Mouse (Mus musculus): ENCODE results near the gene Nav1. TPM values are rescaled to one million over a fixed set of nuclear protein-coding genes. Genes with fewer than 3 reads are reported as not detected.
"Not testable (repeated sequence)": the region's sequence is repeated elsewhere in the genome, so short reads cannot be mapped to it uniquely, and the experiment has no call there.

Nav1 gene
- total RNA-seq, 4 experiments from 2014 or later = 14.8 to 19.1 (median 15.9) TPM

- no peak for DNase-seq (ENCODE audit: low spot score)
These were observed 118.2 kb downstream of the Nav1 start for GRCm38 (mm10) chr1:135488879-135489278.

DNA sequence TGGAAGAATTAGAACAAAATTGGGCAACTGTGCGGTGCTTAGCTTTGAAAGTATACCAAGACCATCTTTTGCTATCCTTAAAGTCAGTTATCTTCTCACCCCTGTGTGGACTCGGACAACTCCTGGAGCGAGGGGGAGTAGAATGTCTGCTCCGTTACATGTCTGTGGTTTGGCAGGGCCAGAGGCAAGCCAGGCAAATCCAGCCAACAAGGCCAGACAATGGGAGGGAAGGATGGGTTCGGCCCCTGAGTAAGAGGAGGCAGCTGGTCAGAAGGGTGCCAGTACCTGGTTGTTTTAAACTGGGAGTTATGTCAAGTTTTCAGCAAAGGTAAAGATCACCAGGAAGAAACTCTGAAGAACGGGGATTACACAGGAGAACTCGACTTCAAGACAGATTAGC, 121.9 kb downstream of the Nav1 start:
- no peak for DNase-seq (ENCODE audit: low spot score)

- DNase-seq (ENCODE audit: low spot score) = not testable (repeated sequence)
These were observed 122.5 kb downstream of the Nav1 start for GRCm38 (mm10) chr1:135484503-135485051.

DNA sequence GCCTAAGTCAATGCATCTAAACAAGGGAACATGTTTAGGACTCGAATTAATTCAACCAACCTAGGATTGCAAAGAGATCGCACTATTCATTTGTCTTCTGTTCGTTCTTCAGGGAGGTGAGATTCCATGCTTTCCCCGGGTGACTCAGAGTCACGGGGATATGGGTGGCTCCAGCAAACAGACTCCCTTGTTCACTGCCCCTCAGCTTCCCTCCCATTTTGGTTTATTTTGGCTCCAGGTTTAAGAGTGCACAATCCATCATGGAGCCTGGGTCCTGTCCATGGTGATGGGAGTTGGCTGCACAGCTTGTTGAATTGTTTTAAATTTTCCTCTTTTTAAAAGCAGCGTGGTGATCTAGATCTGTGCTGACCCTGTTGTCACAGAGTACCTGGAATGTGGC, 123.1 kb downstream of the Nav1 start:
- no peak for DNase-seq (ENCODE audit: low spot score)

- DNase-seq (ENCODE audit: low spot score) = no peak
These were observed 124.4 kb downstream of the Nav1 start for GRCm38 (mm10) chr1:135482666-135483065.

DNA sequence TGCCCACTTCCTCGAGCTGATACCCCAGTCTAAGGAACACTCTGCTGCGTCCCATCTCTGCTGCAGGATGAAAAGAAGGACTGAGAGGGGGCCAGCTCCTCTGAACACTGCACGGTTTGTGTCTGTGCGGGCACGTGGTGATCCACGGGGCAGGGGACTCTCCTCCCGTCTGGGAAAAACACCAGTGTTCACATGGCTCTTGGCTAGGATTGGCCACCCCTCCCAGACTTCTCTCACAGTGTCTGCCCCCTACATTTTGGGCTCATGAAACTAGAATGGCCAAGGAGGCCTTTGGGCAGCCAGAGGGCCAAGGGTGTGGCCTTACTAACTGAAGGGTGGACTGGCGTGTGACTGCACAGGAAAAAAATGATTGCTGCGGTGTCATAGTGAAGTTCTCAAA, 125.4 kb downstream of the Nav1 start:
- no peak for DNase-seq (ENCODE audit: low spot score)

GRCm38 (mm10) chr1:135480815-135481214, 126.3 kb downstream of the Nav1 start:
- no peak for DNase-seq (ENCODE audit: low spot score)

DNA sequence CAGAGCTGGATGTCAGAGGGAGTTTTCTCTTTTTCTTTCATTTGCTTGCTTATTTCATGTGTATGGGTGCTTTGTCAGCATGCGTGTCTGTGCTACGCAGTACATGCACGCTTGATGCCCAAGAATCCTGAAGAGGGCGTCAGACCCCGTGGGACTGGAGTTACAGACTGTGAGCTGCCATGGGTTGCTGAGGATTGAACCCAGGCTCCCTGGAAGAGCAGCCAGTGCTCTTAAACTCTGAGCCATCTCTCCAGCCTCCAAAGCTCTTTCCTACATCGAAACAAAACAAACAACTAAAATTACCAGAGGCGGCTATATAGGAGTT, 131.6 kb downstream of the Nav1 start:
- no peak for DNase-seq (ENCODE audit: low spot score)

- no peak for DNase-seq (ENCODE audit: low spot score)
These were observed 132.1 kb downstream of the Nav1 start for GRCm38 (mm10) chr1:135474861-135475570.

- no peak for DNase-seq (ENCODE audit: low spot score)
These were observed 134.6 kb downstream of the Nav1 start for GRCm38 (mm10) chr1:135472536-135472935.

- DNase-seq (ENCODE audit: low spot score) = no peak
These were observed 135.4 kb downstream of the Nav1 start for GRCm38 (mm10) chr1:135471742-135472141.

GRCm38 (mm10) chr1:135470546-135470945, 136.5 kb downstream of the Nav1 start:
- DNase-seq (ENCODE audit: low spot score) = no peak

DNA sequence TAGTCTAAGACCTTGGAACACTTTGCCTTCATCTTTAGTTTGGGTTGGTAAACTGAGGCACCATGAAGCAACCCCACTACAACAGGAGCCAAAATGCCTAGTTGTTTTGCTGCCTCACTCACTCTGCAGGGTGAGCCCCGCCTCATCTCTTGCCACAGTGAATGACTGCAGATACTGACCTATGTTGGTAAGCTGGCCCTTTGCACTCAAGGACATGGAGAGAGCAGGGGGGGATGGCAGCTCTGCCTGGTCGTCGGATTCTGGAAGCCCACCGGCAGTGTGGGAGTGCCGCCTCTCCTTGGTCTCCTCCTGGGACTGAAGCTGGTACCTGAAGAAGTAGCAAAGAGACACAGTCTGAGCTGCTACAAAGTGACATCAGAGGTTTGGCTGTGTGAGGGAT, 139.6 kb downstream of the Nav1 start:
- no peak for DNase-seq (ENCODE audit: low spot score)

- DNase-seq (ENCODE audit: low spot score) = peak; percentile 48
These were observed 140.2 kb downstream of the Nav1 start for GRCm38 (mm10) chr1:135466935-135467334.

DNA sequence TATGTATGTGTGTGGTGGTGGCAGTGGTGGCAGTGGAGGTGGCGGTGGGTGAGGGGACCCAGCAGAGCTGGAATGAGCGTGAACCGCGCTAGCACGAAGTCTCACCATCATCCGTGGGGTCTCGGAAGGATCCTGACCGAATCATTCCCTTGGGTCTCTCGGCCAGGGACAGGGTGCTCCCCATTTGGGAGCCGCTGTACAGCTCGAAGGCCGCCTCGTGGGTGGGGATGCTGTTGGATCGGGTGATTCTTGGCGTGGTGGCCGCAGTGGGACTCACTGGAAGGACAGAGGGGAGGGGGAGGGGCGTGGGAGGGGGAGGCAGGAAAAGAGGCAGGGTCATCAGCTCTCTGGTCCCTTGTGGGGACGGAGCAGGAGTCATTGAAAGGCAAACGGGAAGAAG, 141.4 kb downstream of the Nav1 start:
- DNase-seq (ENCODE audit: low spot score) = no peak

- no peak for DNase-seq (ENCODE audit: low spot score)
These were observed 144.4 kb downstream of the Nav1 start for GRCm38 (mm10) chr1:135462736-135463135.

GRCm38 (mm10) chr1:135462304-135462703, 144.8 kb downstream of the Nav1 start:
- peak; percentile 49 for DNase-seq (ENCODE audit: low spot score)

DNA sequence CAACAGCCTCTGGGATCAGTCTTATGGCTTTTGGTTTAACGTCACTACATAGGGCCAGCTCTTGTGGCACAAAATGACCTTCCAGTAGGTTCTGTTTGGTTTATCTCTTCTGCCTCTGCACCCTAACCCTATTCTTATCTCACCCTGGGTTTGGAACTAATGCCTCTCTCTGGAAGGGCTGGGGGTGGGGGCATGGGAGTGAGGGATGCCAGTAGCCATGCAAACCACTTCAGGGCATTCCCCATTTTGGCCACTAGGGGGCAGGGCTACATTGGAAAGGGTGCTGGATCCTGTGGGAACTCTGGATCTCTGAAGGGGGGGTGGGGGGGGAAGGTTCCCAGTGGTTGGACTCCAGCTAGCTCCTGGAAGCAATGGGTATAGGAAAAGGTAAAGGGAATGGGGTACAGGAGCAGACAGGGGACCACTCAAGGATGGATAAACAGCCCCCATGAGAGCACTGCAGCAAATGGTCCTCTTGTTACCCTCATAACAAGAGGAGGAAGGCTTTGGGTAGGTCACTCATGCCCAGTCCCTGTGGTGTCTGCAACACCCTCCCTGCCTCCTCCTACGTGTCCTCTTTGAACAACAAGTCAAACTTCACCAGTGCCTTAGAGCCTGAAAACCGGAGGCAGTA, 145.9 kb downstream of the Nav1 start:
- DNase-seq (ENCODE audit: low spot score) = peak; percentile 72

DNA sequence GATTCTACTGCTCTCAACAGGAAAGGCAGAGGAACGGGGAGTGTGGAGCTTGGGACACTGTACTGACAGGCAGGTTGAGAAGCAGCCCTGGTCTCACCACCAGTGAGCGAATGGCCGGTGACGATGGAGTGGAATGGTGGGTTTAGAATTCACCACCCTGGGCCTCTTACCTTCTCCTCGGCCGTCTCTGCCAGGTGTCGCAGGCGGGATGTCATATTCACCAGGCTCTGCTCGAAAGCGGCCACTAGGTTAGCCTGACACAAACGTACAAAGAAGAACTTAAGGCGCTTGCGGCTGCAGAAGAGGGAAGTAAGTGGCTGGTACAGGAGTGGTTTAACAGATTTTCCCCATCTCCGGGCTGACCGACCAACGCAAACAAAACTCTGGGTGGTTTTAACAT, 146.6 kb downstream of the Nav1 start:
- DNase-seq (ENCODE audit: low spot score) = no peak

GRCm38 (mm10) chr1:135457860-135458259, 149.2 kb downstream of the Nav1 start:
- no peak for DNase-seq (ENCODE audit: low spot score)

GRCm38 (mm10) chr1:135452259-135452658, 154.8 kb downstream of the Nav1 start:
- no peak for DNase-seq (ENCODE audit: low spot score)

DNA sequence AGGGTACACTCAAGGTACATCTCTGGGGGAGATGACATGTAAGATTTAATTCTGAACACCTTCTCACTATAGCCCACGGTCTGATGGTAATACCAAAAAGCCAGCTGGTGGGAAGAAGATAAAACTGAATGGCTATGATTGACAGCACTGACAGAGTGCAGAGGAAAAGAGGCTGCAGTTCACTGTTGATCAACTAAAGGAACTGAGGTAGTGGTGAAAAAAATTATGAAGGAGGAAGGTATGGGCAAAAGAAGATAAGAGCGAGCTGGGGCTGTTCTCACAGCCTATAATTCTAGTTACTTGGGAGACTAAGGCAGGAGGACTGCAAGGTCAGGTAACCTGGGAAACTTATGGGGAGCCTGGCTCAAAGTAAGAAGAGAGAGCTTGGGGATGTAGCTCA, 155.7 kb downstream of the Nav1 start:
- DNase-seq (ENCODE audit: low spot score) = no peak

- no peak for DNase-seq (ENCODE audit: low spot score)
These were observed 157.2 kb downstream of the Nav1 start for GRCm38 (mm10) chr1:135449876-135450275.

Measured in heart, adult 8-10 months (tissue).